Mouse (Mus musculus) liver, embryonic 15.5 days (tissue): ENCODE results near the gene Eml5. TPM values are rescaled to one million over a fixed set of nuclear protein-coding genes. Genes with fewer than 3 reads are reported as not detected.

Source experiments
- polyA plus RNA-seq: library from polyadenylated mRNA; unstranded; fragments of >200 nt; fragmentation: Nextera tagmentation; extraction: Ambion mirVana; gene quantifications from 2 replicates; pipeline ENCODE4 v1.2.1, GENCODE M21; 2015

Gene Eml5
- polyA plus RNA-seq, 1 experiment from 2014 or later: 0.41 TPM

Other genes with a start within 250 kb of the Eml5 start
- gene Ptpn21, start 164.1 kb downstream of the Eml5 start, polyA plus RNA-seq: 2.6 and 2.7 TPM in 2 replicates
- 33.2 and 34.1 TPM in 2 replicates for gene Zc3h14, start 154.5 kb downstream of the Eml5 start, polyA plus RNA-seq
- gene Ttc8, start 19.1 kb upstream of the Eml5 start, polyA plus RNA-seq: 2.4 and 2.8 TPM in 2 replicates